Mouse (Mus musculus): Measurements from ENCODE around the gene Slc35b3. TPM values are rescaled to one million over a fixed set of nuclear protein-coding genes. Genes with fewer than 3 reads are reported as not detected.
A peak's percentile ranks its signal among the peaks of the same experiment; 100 is the strongest.

The Slc35b3 gene
- 26.1 and 27.8 TPM in 2 replicates for polyA plus RNA-seq (2014; fragmentation: Nextera tagmentation; extraction: Ambion mirVana)

DNA sequence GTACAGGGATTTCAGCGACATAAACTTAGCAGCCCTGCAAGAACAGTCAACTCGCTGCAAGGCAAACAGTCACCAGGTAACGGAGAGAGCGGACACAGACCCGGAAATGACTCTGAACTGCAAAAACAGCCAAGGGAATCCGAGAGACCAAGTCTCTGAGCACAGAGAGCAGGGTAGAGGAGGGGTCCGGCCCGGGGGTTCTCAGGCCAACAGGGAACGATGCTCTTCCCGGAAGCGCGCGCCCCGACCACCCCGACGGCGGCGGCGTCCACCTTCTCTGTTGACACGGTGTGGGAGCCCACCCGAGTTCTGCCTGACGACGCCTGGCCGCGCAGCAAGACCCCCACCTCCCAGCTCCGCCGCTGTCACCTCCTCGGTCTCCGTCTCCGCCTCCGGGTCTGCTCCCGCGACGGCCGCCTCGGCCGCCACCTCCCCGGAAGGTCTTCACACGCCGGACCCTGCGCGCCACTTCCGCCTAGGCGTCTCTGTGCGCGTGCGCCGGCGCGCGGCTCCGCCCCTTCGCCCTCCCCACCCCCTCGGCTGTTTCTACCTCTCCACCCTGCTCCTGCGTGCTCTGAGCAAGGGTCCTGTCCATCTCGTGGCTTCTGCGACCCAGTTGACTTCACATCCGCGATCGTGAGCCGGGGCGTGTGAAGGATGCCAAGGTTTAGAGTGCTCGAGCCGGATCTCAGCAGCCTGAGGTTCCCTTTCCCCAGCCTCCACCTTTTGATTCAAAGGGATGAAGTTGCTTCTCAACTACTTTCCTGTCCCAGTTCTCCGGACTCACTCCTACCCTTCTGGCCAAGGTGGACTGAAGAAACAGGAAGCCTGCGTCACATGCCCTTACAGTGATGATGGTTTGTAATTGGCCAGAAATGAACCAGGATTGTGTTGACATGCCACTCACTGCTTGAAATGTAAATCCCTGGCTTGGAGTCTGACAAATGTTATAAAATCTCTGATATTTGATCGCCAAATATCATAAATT, at the start of gene Slc35b3:
TSS of gene Slc35b3 (minus strand) at position 813 of the 988 bp plus-strand sequence.
- Histone ChIP-seq H3K4me3 (ENCODE audit: control insufficient read depth in 1 of 2, insufficient read depth in 1 of 2, low read depth in 1 of 2, low read length in 2 of 2) (peak within 1 kb of the TSS; percentile 80 to 90), H3K4me2 (ENCODE audit: low read length) (peak within 1 kb of the TSS; percentile 79), H3K36me3 (ENCODE audit: control insufficient read depth, insufficient read depth, low read length) (peaks cover 5% of the 10 kb centered on the region), H3K4me1 (ENCODE audit: control insufficient read depth in 2 of 2, insufficient read depth in 2 of 2, low read length in 2 of 2) (peaks cover 0 to 23% of the 10 kb centered on the region in 2 experiments; a peak in 2 of 4 replicates), H3K27me3 (ENCODE audit: control insufficient read depth, insufficient read depth, low read length) (no peaks in the 10 kb centered on the region), H3K9ac (ENCODE audit: low read length) (peak within 1 kb of the TSS; percentile 92), H3K27ac (replicated peaks in 1 of 2; ENCODE audit: control insufficient read depth in 1 of 2, insufficient read depth in 1 of 2, low read depth in 2 of 2, low read length in 2 of 2) (peak within 1 kb of the TSS; percentile 78 to 81), H3K9me3 (ENCODE audit: control insufficient read depth, low read length) (no peaks in the 10 kb centered on the region)
- ATAC-seq (ENCODE audit: insufficient number of reproducible peaks, insufficient read depth, low FRiP score, low read depth), result peak; percentile 96
- under 1% methylated on average over 67 of the region's 67 CpGs for WGBS

DNA sequence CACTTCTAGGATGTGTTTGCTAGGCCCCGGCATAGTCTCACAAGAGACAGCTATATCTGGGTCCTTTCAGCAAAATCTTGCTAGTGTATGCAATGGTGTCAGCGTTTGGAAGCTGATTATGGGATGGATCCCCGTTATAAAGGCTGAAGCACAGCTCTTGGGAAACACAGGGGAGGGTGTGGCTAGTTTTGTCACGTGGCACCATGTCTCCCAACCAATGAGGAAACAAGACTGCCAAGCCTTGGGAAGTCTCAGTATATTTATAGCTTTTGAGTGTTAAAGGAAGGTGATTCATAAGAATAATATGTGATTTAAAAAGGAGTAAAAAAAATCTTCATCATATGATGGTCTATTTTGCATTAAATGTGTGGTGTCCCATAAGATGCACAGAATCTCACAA, 49.6 kb upstream of the Slc35b3 start:
- Histone ChIP-seq H3K4me3 (ENCODE audit: control insufficient read depth in 1 of 2, insufficient read depth in 1 of 2, low read depth in 1 of 2, low read length in 2 of 2) (no peak overlapping the region), H3K27me3 (ENCODE audit: control insufficient read depth, insufficient read depth, low read length) (no peaks in the 10 kb centered on the region), H3K9me3 (ENCODE audit: control insufficient read depth, low read length) (no peaks in the 10 kb centered on the region), H3K27ac (replicated peaks in 1 of 2; ENCODE audit: control insufficient read depth in 1 of 2, insufficient read depth in 1 of 2, low read depth in 2 of 2, low read length in 2 of 2) (no peak overlapping the region), H3K9ac (ENCODE audit: low read length) (no peak overlapping the region), H3K36me3 (ENCODE audit: control insufficient read depth, insufficient read depth, low read length) (no peaks in the 10 kb centered on the region), H3K4me1 (ENCODE audit: control insufficient read depth in 2 of 2, insufficient read depth in 2 of 2, low read length in 2 of 2) (peaks cover 0 to 6% of the 10 kb centered on the region in 2 experiments; a peak in 2 of 4 replicates), H3K4me2 (ENCODE audit: low read length) (no peak overlapping the region)
- 63% methylated on average over 4 of the region's 4 CpGs for WGBS
- no peak for ATAC-seq (ENCODE audit: insufficient number of reproducible peaks, insufficient read depth, low FRiP score, low read depth)

DNA sequence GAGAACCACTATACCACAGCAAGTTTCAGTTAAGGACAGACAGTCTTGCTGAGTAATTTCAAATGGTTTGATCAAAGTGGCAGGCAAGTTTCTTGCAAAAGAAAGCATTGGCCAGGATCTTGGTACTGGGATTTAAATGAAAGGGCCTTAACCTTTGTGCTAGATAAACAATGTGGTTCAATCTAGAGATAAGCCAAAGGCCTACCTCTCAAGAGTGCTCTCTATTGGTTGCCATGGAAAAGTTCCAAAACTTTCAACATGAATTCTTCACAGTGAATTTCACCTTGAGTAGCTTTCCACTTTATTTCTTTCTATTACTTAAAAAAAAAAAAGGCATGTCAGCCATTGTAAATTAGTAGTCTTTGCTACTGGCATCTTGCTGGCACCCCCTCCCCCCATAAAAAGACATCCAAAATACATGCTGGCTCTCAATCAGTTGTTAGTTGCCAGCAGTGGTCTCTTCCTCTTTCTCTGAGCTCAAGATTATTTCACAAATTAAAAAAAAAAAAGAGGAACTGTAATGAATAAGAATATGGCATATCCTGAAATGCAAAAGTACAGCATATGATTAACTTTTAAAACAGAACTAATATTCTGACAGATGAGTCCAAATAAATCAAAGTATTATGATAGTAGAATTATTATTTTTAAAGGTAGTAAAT, 42.6 kb upstream of the Slc35b3 start:
- Histone ChIP-seq H3K4me2 (ENCODE audit: low read length) (no peak overlapping the region), H3K27me3 (ENCODE audit: control insufficient read depth, insufficient read depth, low read length) (no peaks in the 10 kb centered on the region), H3K4me1 (ENCODE audit: control insufficient read depth in 2 of 2, insufficient read depth in 2 of 2, low read length in 2 of 2) (peaks cover 3 to 4% of the 10 kb centered on the region in 2 experiments; a peak in 1 of 4 replicates), H3K9ac (ENCODE audit: low read length) (no peak overlapping the region), H3K4me3 (ENCODE audit: control insufficient read depth in 1 of 2, insufficient read depth in 1 of 2, low read depth in 1 of 2, low read length in 2 of 2) (no peak overlapping the region), H3K27ac (replicated peaks in 1 of 2; ENCODE audit: control insufficient read depth in 1 of 2, insufficient read depth in 1 of 2, low read depth in 2 of 2, low read length in 2 of 2) (no peak overlapping the region), H3K9me3 (ENCODE audit: control insufficient read depth, low read length) (no peaks in the 10 kb centered on the region), H3K36me3 (ENCODE audit: control insufficient read depth, insufficient read depth, low read length) (no peaks in the 10 kb centered on the region)
- no peak for ATAC-seq (ENCODE audit: insufficient number of reproducible peaks, insufficient read depth, low FRiP score, low read depth)

DNA sequence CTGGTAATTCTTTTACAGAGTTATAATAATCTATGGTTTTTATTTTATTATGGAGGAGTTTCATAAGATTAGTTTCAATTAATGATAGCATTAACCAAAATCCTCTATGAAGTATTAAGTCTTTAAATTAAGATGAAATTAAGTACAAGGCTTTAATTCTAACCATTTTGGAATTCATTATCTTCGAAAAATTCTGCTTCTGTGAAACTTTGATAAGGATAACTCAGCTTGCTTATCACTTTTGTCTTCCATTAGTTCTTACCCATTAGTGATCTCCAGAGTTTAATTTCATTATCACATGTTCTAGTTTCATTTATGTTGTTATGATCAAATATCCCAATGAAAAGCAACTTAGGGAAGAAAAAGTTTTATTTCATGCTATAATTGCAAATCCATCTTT, 41.7 kb upstream of the Slc35b3 start:
- Histone ChIP-seq H3K9ac (ENCODE audit: low read length) (no peak overlapping the region), H3K4me3 (ENCODE audit: control insufficient read depth in 1 of 2, insufficient read depth in 1 of 2, low read depth in 1 of 2, low read length in 2 of 2) (no peak overlapping the region), H3K27ac (replicated peaks in 1 of 2; ENCODE audit: control insufficient read depth in 1 of 2, insufficient read depth in 1 of 2, low read depth in 2 of 2, low read length in 2 of 2) (no peak overlapping the region), H3K9me3 (ENCODE audit: control insufficient read depth, low read length) (no peaks in the 10 kb centered on the region), H3K36me3 (ENCODE audit: control insufficient read depth, insufficient read depth, low read length) (no peaks in the 10 kb centered on the region), H3K27me3 (ENCODE audit: control insufficient read depth, insufficient read depth, low read length) (no peaks in the 10 kb centered on the region), H3K4me2 (ENCODE audit: low read length) (no peak overlapping the region), H3K4me1 (ENCODE audit: control insufficient read depth in 2 of 2, insufficient read depth in 2 of 2, low read length in 2 of 2) (peaks cover 3 to 4% of the 10 kb centered on the region in 2 experiments; a peak in 1 of 4 replicates)
- WGBS, result 76% methylated on average over 1 of the region's 1 CpGs
- ATAC-seq (ENCODE audit: insufficient number of reproducible peaks, insufficient read depth, low FRiP score, low read depth), result no peak

DNA sequence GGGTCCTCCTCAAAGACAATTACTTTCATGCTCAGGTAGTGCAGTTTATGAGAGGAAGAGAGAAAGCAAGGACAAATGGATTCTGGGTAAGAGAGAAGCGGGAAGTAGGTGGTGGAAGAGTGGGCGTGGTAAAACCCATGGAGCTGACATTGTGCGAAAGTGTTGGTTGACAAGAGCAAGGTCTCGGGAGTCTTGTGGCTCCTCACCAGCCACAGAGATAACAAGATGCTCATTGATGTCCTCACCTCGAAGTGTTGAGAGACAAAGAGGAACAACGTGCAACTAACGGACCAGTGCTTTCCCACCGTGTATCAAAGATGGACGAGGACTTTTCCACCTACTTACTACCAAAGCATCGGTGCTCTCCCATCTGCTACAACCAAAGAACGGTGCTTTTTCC, 40.8 kb upstream of the Slc35b3 start:
- no peak for ATAC-seq (ENCODE audit: insufficient number of reproducible peaks, insufficient read depth, low FRiP score, low read depth)

DNA sequence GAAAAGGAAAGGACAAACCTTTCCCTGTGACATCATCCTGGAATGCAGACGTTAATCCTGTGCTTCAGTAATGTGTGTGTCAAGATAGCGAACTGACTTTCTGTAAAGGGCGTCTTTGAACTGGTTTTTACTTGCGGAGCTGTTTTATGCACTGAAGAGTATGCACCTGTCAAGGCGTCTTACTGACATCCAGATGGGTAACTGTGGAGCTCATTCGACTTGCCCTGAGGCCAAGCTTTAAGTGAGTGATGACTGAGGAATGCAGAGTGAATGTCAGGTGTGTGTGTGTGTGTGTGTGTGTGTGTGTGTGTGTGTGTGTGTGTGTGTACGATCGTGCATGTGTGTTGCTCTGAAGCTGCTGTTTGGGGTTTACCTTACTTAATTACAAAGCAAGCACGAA, 38.3 kb upstream of the Slc35b3 start:
- no peak for ATAC-seq (ENCODE audit: insufficient number of reproducible peaks, insufficient read depth, low FRiP score, low read depth)
- no peaks in the 10 kb centered on the region for H3K27me3 ChIP-seq (ENCODE audit: control insufficient read depth, insufficient read depth, low read length)
- no peak overlapping the region for H3K4me3 ChIP-seq (ENCODE audit: control insufficient read depth in 1 of 2, insufficient read depth in 1 of 2, low read depth in 1 of 2, low read length in 2 of 2)
- H3K9me3 ChIP-seq (ENCODE audit: control insufficient read depth, low read length), result 0 out of 2 replicates have a peak, but pooled peaks cover 2% of the 10 kb centered on the region
- WGBS, result 42% methylated on average over 9 of the region's 9 CpGs
- no peak overlapping the region for H3K27ac ChIP-seq (replicated peaks in 1 of 2; ENCODE audit: control insufficient read depth in 1 of 2, insufficient read depth in 1 of 2, low read depth in 2 of 2, low read length in 2 of 2)
- H3K4me1 ChIP-seq (ENCODE audit: control insufficient read depth in 2 of 2, insufficient read depth in 2 of 2, low read length in 2 of 2), result peaks cover 3 to 4% of the 10 kb centered on the region in 2 experiments; a peak in 1 of 4 replicates
- H3K4me2 ChIP-seq (ENCODE audit: low read length), result no peak overlapping the region
- no peak overlapping the region for H3K9ac ChIP-seq (ENCODE audit: low read length)
- no peaks in the 10 kb centered on the region for H3K36me3 ChIP-seq (ENCODE audit: control insufficient read depth, insufficient read depth, low read length)

More for the DNA sequence above, 40.8 kb upstream of the Slc35b3 start:
- H3K4me3 ChIP-seq (ENCODE audit: control insufficient read depth in 1 of 2, insufficient read depth in 1 of 2, low read depth in 1 of 2, low read length in 2 of 2), result no peak overlapping the region
- WGBS, result 40% methylated on average over 11 of the region's 11 CpGs
- H3K27ac ChIP-seq (replicated peaks in 1 of 2; ENCODE audit: control insufficient read depth in 1 of 2, insufficient read depth in 1 of 2, low read depth in 2 of 2, low read length in 2 of 2), result 0 out of 4 replicates have a peak overlapping the region, but pooled peaks of 1 of the 2 experiments have one; percentile 39
- no peak overlapping the region for H3K9ac ChIP-seq (ENCODE audit: low read length)
- H3K27me3 ChIP-seq (ENCODE audit: control insufficient read depth, insufficient read depth, low read length), result no peaks in the 10 kb centered on the region
- H3K36me3 ChIP-seq (ENCODE audit: control insufficient read depth, insufficient read depth, low read length), result no peaks in the 10 kb centered on the region
- H3K4me2 ChIP-seq (ENCODE audit: low read length), result no peak overlapping the region
- H3K4me1 ChIP-seq (ENCODE audit: control insufficient read depth in 2 of 2, insufficient read depth in 2 of 2, low read length in 2 of 2), result peaks cover 3 to 4% of the 10 kb centered on the region in 2 experiments; a peak in 1 of 4 replicates
- no peaks in the 10 kb centered on the region for H3K9me3 ChIP-seq (ENCODE audit: control insufficient read depth, low read length)

DNA sequence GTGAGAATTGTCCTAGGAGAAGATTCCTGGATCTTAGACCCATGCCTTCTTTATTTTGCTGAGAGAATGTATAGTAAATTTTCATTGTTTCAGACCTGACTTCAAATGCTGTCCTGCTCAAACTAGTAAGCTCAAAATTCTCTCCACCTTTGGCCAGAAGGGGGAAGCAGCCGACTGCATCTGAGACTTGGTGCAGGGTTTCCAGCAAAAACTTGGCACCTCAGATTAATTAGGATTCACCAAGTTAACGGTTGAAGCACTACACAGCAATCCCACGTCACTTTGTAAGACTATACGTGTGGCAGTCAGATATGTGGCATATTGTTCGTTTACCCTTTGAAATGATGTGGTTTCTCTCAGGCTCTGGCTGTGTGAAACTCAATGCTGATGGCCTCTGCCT, 31.9 kb upstream of the Slc35b3 start:
- WGBS, result 30% methylated on average over 5 of the region's 5 CpGs
- H3K9me3 ChIP-seq (ENCODE audit: control insufficient read depth, low read length), result 0 out of 2 replicates have a peak, but pooled peaks cover 2% of the 10 kb centered on the region
- no peak overlapping the region for H3K4me3 ChIP-seq (ENCODE audit: control insufficient read depth in 1 of 2, insufficient read depth in 1 of 2, low read depth in 1 of 2, low read length in 2 of 2)
- H3K36me3 ChIP-seq (ENCODE audit: control insufficient read depth, insufficient read depth, low read length), result no peaks in the 10 kb centered on the region
- no peaks in the 10 kb centered on the region for H3K4me1 ChIP-seq (ENCODE audit: control insufficient read depth in 2 of 2, insufficient read depth in 2 of 2, low read length in 2 of 2)
- no peak overlapping the region for H3K9ac ChIP-seq (ENCODE audit: low read length)
- no peak for ATAC-seq (ENCODE audit: insufficient number of reproducible peaks, insufficient read depth, low FRiP score, low read depth)
- H3K27me3 ChIP-seq (ENCODE audit: control insufficient read depth, insufficient read depth, low read length), result no peaks in the 10 kb centered on the region
- H3K4me2 ChIP-seq (ENCODE audit: low read length), result no peak overlapping the region
- no peak overlapping the region for H3K27ac ChIP-seq (replicated peaks in 1 of 2; ENCODE audit: control insufficient read depth in 1 of 2, insufficient read depth in 1 of 2, low read depth in 2 of 2, low read length in 2 of 2)
